Mouse (Mus musculus) kidney, postnatal 0 days (tissue): Measurements from ENCODE around the gene Gm20422. TPM values are rescaled to one million over a fixed set of nuclear protein-coding genes. Genes with fewer than 3 reads are reported as not detected.

ENCODE experiments used
- ATAC-seq: fragments of 200-750 bp; cut with Nextera tagmentation; replicated peaks from 2 replicates; pipeline ENCODE4 v1.8.0; 2017; ENCODE audit warnings: low read depth, moderate number of reproducible peaks, moderate TSS enrichment, moderate library complexity; ENCODE audit not compliant: low FRiP score
- DNase-seq: peaks from one replicate; pipeline ENCODE4 v3.0.0-alpha.2; 2016; ENCODE audit warnings: low spot score
- H3K27ac ChIP-seq: fragments of 300-500 bp; sonication (generic); 2 replicates; pipeline ENCODE4 v1.5.1; 2014; ENCODE audit warnings: mild to moderate bottlenecking
- H3K27me3 ChIP-seq: fragments of 300-500 bp; sonication (generic); 2 replicates; pipeline ENCODE4 v1.6.1; 2014; ENCODE audit warnings: low read length, mixed read lengths; ENCODE audit not compliant: insufficient read depth
- H3K36me3 ChIP-seq: fragments of 300-500 bp; sonication (generic); 2 replicates; pipeline ENCODE4 v1.6.1; 2014; ENCODE audit warnings: low read length, mixed read lengths; ENCODE audit not compliant: insufficient read depth
- H3K4me1 ChIP-seq: fragments of 300-500 bp; sonication (generic); replicated peaks from 2 replicates; pipeline ENCODE4 v1.6.1; 2014; ENCODE audit warnings: antibody characterized with exemption, low read length, mixed read lengths; ENCODE audit not compliant: insufficient read depth
- H3K4me2 ChIP-seq: fragments of 300-500 bp; sonication (generic); 2 replicates; pipeline ENCODE4 v1.6.1; 2014; ENCODE audit warnings: mild to moderate bottlenecking, low read length, moderate library complexity, mixed read lengths
- H3K4me3 ChIP-seq: fragments of 300-500 bp; sonication (generic); replicated peaks from 2 replicates; pipeline ENCODE4 v1.5.1; 2014; ENCODE audit warnings: low read depth, low read length
- H3K9ac ChIP-seq: fragments of 300-500 bp; sonication (generic); 2 replicates; pipeline ENCODE4 v1.6.1; 2014; ENCODE audit warnings: low read depth, low read length
- H3K9me3 ChIP-seq: fragments of 300-500 bp; sonication (generic); replicated peaks from 2 replicates; pipeline ENCODE4 v1.6.1; 2016; ENCODE audit warnings: low read length, inconsistent platforms, mixed read lengths
- CTCF ChIP-seq: IDR thresholded peaks from 2 replicates; pipeline ENCODE4 v1.5.1; 2016; ENCODE audit warnings: antibody characterized with exemption, low read depth, mild to moderate bottlenecking, moderate library complexity
- WGBS: fragments of 180-500 bp; shearing (Covaris S2); extraction: QIAGEN DNeasy Blood & Tissue Kit; methylation state at CpG from one replicate; pipeline ENCODE4 v1.1.7; 2014; 5-methylcytosine and 5-hydroxymethylcytosine counted together
- polyA plus RNA-seq: library from polyadenylated mRNA; unstranded; fragments of >200 nt; fragmentation: Nextera tagmentation; extraction: Ambion mirVana; gene quantifications from 2 replicates; pipeline ENCODE4 v1.2.1, GENCODE M21; 2015

Gm20422 gene
- polyA plus RNA-seq, 1 experiment from 2014 or later: 0.30 TPM

DNA sequence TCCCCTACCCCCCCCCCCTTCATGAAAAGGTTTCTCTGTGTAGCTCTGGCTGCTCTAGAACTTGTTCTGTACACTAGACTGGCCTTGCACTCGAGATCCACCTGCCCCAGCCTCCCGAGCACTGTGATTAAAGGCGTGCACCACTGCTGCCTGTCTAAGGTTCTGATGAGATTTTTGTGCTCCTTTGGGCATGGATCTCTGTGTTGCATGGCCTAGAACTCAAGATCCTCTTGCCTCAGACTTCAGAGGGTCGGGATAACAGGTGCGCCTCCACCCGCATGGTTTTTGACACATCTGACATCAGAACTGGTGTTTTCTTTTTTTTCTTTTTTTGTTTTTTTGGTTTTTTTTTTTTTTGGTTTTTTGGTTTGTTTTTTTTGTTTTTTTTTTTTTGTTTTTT is 29.9 kb upstream of the Gm20422 start:
- H3K4me1 ChIP-seq: no peaks in the 10 kb centered on the region
- ATAC-seq (no peak), DNase-seq (no peak)
- H3K27ac ChIP-seq: no peak overlapping the region
- peaks cover 57% of the 10 kb centered on the region for H3K36me3 ChIP-seq
- TF ChIP-seq CTCF: no peak
- no peaks in the 10 kb centered on the region for H3K27me3 ChIP-seq
- H3K9me3 ChIP-seq: no peaks in the 10 kb centered on the region
- H3K9ac ChIP-seq: no peak overlapping the region
- no peak overlapping the region for H3K4me3 ChIP-seq
- H3K4me2 ChIP-seq: no peak overlapping the region
- 85% methylated on average over 6 of the region's 6 CpGs for WGBS

DNA sequence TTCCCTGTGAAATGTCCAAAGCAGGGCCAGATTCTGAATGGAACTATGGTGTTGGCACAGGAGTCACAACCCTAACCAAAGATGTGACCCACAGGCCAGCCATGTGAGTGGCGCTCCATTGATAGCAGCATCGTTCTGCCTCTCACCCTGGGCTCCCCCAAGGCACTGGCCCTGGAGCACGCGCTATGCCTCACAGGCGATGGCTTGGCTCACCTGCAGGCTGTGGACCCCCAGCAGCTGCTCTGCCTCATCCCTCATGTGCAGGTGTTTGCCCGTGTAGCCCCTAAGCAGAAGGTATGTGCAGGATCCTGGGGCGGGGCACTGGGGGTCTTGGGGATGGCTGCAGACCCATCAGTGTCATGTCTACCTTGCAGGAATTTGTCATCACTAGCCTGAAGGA is 28.7 kb upstream of the Gm20422 start:
- 91% methylated on average over 7 of the region's 7 CpGs for WGBS
- Histone ChIP-seq H3K9me3 (no peaks in the 10 kb centered on the region), H3K27me3 (no peaks in the 10 kb centered on the region), H3K9ac (no peak overlapping the region), H3K36me3 (peaks cover 68% of the 10 kb centered on the region), H3K27ac (no peak overlapping the region), H3K4me1 (no peaks in the 10 kb centered on the region), H3K4me3 (no peak overlapping the region), H3K4me2 (no peak overlapping the region)
- ATAC-seq (no peak), DNase-seq (no peak)
- TF ChIP-seq CTCF: no peak

DNA sequence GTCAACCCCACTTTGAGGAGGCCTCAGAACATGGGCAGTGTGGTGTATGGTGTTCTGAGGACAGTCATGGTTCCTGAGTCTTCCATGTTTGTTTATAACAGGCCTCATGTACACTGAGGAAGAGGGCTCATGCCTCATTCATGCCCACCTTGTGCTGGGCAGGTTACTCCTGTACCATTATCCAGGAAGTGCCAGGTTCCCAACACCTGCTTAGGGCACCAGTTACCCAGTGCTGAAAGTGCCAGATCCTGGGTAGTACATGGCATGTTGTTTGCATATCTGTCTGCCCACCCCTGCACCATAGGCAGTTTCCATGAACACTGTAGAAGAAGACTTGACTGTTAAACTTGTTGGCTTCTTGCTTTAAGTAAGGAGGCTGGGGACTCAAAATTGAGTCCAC is 27.5 kb upstream of the Gm20422 start:
- TF ChIP-seq CTCF: no peak
- Histone ChIP-seq H3K9me3 (no peaks in the 10 kb centered on the region), H3K27me3 (no peaks in the 10 kb centered on the region), H3K27ac (no peak overlapping the region), H3K9ac (no peak overlapping the region), H3K36me3 (peaks cover 80% of the 10 kb centered on the region), H3K4me3 (no peak overlapping the region), H3K4me2 (no peak overlapping the region), H3K4me1 (no peaks in the 10 kb centered on the region)
- DNase-seq: no peak
- ATAC-seq: no peak

DNA sequence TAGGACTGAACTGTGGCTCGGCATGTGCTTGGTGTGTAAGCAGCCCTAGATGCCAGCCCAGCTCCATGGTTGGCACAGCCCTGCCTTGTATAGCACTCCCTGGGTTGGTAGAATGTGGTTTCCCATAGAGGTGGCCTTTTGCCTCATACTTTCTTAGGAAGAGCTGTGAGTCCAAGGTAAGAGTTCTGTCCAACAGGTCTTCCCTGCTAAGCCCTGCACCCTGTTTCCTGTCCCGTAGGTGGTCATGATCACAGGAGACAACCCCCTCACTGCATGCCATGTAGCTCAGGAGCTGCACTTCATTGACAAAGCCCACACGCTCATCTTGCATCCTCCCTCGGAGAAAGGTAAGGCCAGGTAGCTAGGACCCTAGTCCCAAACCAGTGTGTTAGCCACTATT is 27.1 kb upstream of the Gm20422 start:
- H3K27me3 ChIP-seq: no peaks in the 10 kb centered on the region
- TF ChIP-seq CTCF: no peak
- H3K36me3 ChIP-seq: peaks cover 79% of the 10 kb centered on the region
- DNase-seq: no peak
- no peak overlapping the region for H3K9ac ChIP-seq
- no peak overlapping the region for H3K27ac ChIP-seq
- H3K4me2 ChIP-seq: no peak overlapping the region
- no peaks in the 10 kb centered on the region for H3K4me1 ChIP-seq
- no peak for ATAC-seq
- no peaks in the 10 kb centered on the region for H3K9me3 ChIP-seq
- WGBS: 92% methylated on average over 4 of the region's 4 CpGs
- H3K4me3 ChIP-seq: no peak overlapping the region

DNA sequence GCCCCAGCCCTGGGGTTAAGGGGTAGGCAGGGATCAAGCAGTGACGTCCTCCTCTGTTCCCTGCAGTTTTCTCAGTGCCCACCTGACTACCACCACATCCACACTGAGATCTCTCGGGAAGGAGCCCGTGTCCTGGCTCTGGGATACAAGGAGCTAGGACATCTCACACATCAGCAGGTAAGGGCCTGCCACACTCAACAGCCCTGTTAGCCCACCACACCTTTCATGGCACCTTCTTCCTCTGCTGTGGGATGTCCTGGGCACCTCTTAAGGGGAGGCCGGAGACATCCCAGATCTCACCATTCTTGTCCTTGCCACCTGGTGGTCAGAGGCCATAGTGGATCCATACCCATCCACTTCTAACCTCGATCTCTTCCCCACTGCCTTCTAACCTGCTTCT is 25.3 kb upstream of the Gm20422 start:
- H3K4me3 ChIP-seq: no peak overlapping the region
- H3K27me3 ChIP-seq: no peaks in the 10 kb centered on the region
- TF ChIP-seq CTCF: no peak; the same call in 1 of the 2 replicates
- ATAC-seq (no peak), DNase-seq (no peak)
- peaks cover 77% of the 10 kb centered on the region for H3K36me3 ChIP-seq
- no peak overlapping the region for H3K9ac ChIP-seq
- no peaks in the 10 kb centered on the region for H3K9me3 ChIP-seq
- no peaks in the 10 kb centered on the region for H3K4me1 ChIP-seq
- 93% methylated on average over 5 of the region's 5 CpGs for WGBS
- H3K27ac ChIP-seq: no peak overlapping the region
- H3K4me2 ChIP-seq: no peak overlapping the region

DNA sequence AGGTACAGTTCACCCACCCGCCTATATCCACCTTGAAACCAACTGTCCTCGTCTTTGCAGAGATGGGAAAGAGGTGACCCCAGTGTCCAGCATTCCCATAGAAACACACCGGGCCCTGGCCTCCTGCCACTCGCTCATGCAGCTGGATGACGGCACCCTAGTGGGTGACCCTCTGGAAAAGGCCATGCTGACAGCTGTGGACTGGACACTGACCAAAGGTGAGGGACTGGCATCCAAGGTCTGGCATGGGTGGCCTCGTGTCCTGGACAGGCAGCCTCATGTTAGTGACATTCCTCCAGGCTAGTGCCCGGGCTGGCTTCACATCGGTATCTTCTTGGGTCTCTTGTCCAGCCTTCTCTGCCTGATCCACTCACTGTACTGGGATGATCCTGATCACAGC is 24.6 kb upstream of the Gm20422 start:
- DNase-seq: no peak
- H3K4me1 ChIP-seq: no peaks in the 10 kb centered on the region
- no peaks in the 10 kb centered on the region for H3K27me3 ChIP-seq
- no peak for ATAC-seq
- no peak overlapping the region for H3K4me3 ChIP-seq
- peaks cover 78% of the 10 kb centered on the region for H3K36me3 ChIP-seq
- H3K4me2 ChIP-seq: no peak overlapping the region
- 94% methylated on average over 8 of the region's 8 CpGs for WGBS
- no peaks in the 10 kb centered on the region for H3K9me3 ChIP-seq
- H3K27ac ChIP-seq: no peak overlapping the region
- H3K9ac ChIP-seq: no peak overlapping the region
- no peak for TF ChIP-seq CTCF

DNA sequence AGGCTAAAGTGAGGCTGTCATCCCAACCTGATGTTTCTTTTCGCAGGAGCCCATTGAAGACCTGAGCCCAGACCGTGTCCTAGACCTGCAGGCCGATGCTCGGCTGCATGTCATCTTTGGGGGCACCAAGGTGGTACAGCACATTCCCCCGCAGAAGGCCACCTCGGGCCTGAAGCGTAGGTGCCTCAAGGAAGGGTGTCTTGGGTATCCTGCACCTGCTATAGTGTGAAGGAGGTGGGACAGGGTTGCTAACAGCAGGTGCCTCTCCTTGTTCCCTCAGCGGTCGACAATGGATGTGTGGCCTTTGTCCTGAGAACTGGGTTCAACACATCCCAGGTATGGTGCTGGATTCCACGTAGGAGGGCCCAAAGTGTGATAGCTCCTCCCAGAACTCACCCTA is 23.0 kb upstream of the Gm20422 start:
- Histone ChIP-seq H3K36me3 (peaks cover 71% of the 10 kb centered on the region), H3K4me1 (no peaks in the 10 kb centered on the region), H3K9me3 (no peaks in the 10 kb centered on the region), H3K4me3 (no peak overlapping the region), H3K27me3 (no peaks in the 10 kb centered on the region), H3K4me2 (no peak overlapping the region), H3K9ac (no peak overlapping the region), H3K27ac (no peak overlapping the region)
- no peak for DNase-seq
- ATAC-seq: no peak
- TF ChIP-seq CTCF: no peak
- whole genome bisulfite sequencing: 95% methylated on average over 10 of the region's 10 CpGs
